Mouse (Mus musculus) midbrain, embryonic 13.5 days (tissue): ENCODE data around the gene Sec14l3. TPM values are rescaled to one million over a fixed set of nuclear protein-coding genes. Genes with fewer than 3 reads are reported as not detected.

ENCODE experiments used
- ATAC-seq: fragments of 200-750 bp; cut with Nextera tagmentation; 2 replicates; pipeline ENCODE4 v1.8.0; 2017; ENCODE audit warnings: mild to moderate bottlenecking, moderate TSS enrichment, moderate library complexity
- H3K27ac ChIP-seq: fragments of 300-500 bp; sonication (generic); 2 replicates; pipeline ENCODE4 v1.5.1; 2015; ENCODE audit warnings: inconsistent platforms, mild to moderate bottlenecking, moderate library complexity
- H3K27me3 ChIP-seq: fragments of 300-500 bp; sonication (generic); 2 replicates; pipeline ENCODE4 v1.6.1; 2015; ENCODE audit warnings: mild to moderate bottlenecking, inconsistent platforms
- H3K36me3 ChIP-seq: fragments of 300-500 bp; sonication (generic); 2 replicates; pipeline ENCODE4 v1.6.1; 2015; ENCODE audit warnings: mild to moderate bottlenecking, inconsistent platforms
- H3K4me1 ChIP-seq: fragments of 300-500 bp; sonication (generic); replicated peaks from 2 replicates; pipeline ENCODE4 v1.6.1; 2015; ENCODE audit warnings: inconsistent platforms
- H3K4me2 ChIP-seq: fragments of 300-500 bp; sonication (generic); replicated peaks from 2 replicates; pipeline ENCODE4 v1.6.1; 2015; ENCODE audit warnings: moderate library complexity, mild to moderate bottlenecking, inconsistent platforms
- H3K4me3 ChIP-seq: fragments of 300-500 bp; sonication (generic); replicated peaks from 2 replicates; pipeline ENCODE4 v1.5.1; 2015; ENCODE audit warnings: mild to moderate bottlenecking, inconsistent platforms
- H3K9ac ChIP-seq: fragments of 300-500 bp; sonication (generic); replicated peaks from 2 replicates; pipeline ENCODE4 v1.6.1; 2015; ENCODE audit warnings: mild to moderate bottlenecking, inconsistent platforms
- H3K9me3 ChIP-seq: fragments of 300-500 bp; sonication (generic); 2 replicates; pipeline ENCODE4 v1.6.1; 2016; ENCODE audit warnings: mild to moderate bottlenecking, inconsistent platforms
- WGBS: fragments of 180-500 bp; shearing (Covaris S2); methylation state at CpG from one replicate; pipeline ENCODE4 v1.1.7; 2015; 5-methylcytosine and 5-hydroxymethylcytosine counted together
- polyA plus RNA-seq: library from polyadenylated mRNA; unstranded; fragments of >200 nt; fragmentation: Nextera tagmentation; extraction: Ambion mirVana; gene quantifications from 2 replicates; pipeline ENCODE4 v1.2.1, GENCODE M21; 2015

Gene Sec14l3
- polyA plus RNA-seq, 1 experiment from 2014 or later: not detected

GRCm38 (mm10) chr11:4122226-4122625 is 57.6 kb downstream of the Sec14l3 start:
- Histone ChIP-seq H3K9ac (no peak overlapping the region), H3K9me3 (peaks cover 9% of the 10 kb centered on the region; the same call in 1 of the 2 replicates), H3K27ac (no peak overlapping the region), H3K4me2 (no peak overlapping the region), H3K36me3 (no peaks in the 10 kb centered on the region), H3K27me3 (peaks cover 22% of the 10 kb centered on the region), H3K4me1 (peaks cover 16% of the 10 kb centered on the region), H3K4me3 (no peak overlapping the region)
- 82% methylated on average over 5 of the region's 5 CpGs for WGBS
- ATAC-seq: no peak

GRCm38 (mm10) chr11:4122742-4123579 is 58.3 kb downstream of the Sec14l3 start, which contains the start of gene Sec14l2:
TSS of gene Sec14l2 (minus strand) at chr11:4123415.
- Histone ChIP-seq H3K4me3 (no peak within 1 kb of the TSS), H3K4me2 (no peak within 1 kb of the TSS), H3K27ac (no peak within 1 kb of the TSS), H3K4me1 (peaks cover 9% of the 10 kb centered on the region), H3K36me3 (no peaks in the 10 kb centered on the region), H3K9ac (no peak within 1 kb of the TSS), H3K9me3 (peaks cover 9% of the 10 kb centered on the region; the same call in 1 of the 2 replicates), H3K27me3 (peaks cover 15% of the 10 kb centered on the region)
- WGBS: 69% methylated on average over 10 of the region's 10 CpGs
- no peak for ATAC-seq

GRCm38 (mm10) chr11:4123922-4124321 is 59.3 kb downstream of the Sec14l3 start:
- Histone ChIP-seq H3K4me3 (no peak overlapping the region), H3K4me2 (no peak overlapping the region), H3K4me1 (0 out of 2 replicates have a peak, but pooled peaks cover 1% of the 10 kb centered on the region), H3K27me3 (peaks cover 12% of the 10 kb centered on the region), H3K27ac (no peak overlapping the region), H3K9me3 (peaks cover 9% of the 10 kb centered on the region; the same call in 1 of the 2 replicates), H3K36me3 (no peaks in the 10 kb centered on the region), H3K9ac (no peak overlapping the region)
- 63% methylated on average over 5 of the region's 5 CpGs for WGBS
- ATAC-seq: no peak

GRCm38 (mm10) chr11:4127059-4127458 is 62.4 kb downstream of the Sec14l3 start:
- Histone ChIP-seq H3K9ac (no peak overlapping the region), H3K4me2 (no peak overlapping the region), H3K4me1 (0 out of 2 replicates have a peak, but pooled peaks cover 3% of the 10 kb centered on the region), H3K36me3 (no peaks in the 10 kb centered on the region), H3K27ac (no peak overlapping the region), H3K4me3 (no peak overlapping the region), H3K27me3 (no peaks in the 10 kb centered on the region), H3K9me3 (peaks cover 9% of the 10 kb centered on the region; the same call in 1 of the 2 replicates)
- no peak for ATAC-seq
- 93% methylated on average over 1 of the region's 1 CpGs for WGBS

Other genes starting within 250 kb of the Sec14l3 start
- gene Osbp2, start 200.9 kb upstream of the Sec14l3 start, polyA plus RNA-seq: 12.7 and 14.9 TPM in 2 replicates
- gene 4921536K21Rik, start 169.7 kb upstream of the Sec14l3 start, polyA plus RNA-seq: 0.54 and 0.67 TPM in 2 replicates
- 39.2 and 39.8 TPM in 2 replicates for gene Dusp18, start 169.6 kb upstream of the Sec14l3 start, polyA plus RNA-seq
- 10.3 TPM in 2 replicates for gene Slc35e4, start 150.2 kb upstream of the Sec14l3 start, polyA plus RNA-seq
- 16.6 and 20.3 TPM in 2 replicates for gene Tcn2, start 132.7 kb upstream of the Sec14l3 start, polyA plus RNA-seq
- gene Pes1, start 100.9 kb upstream of the Sec14l3 start, polyA plus RNA-seq: 67.5 and 70.2 TPM in 2 replicates
- gene 4930556J24Rik, start 88.1 kb upstream of the Sec14l3 start, polyA plus RNA-seq: 0.13 TPM in 1 of 2 replicates, not detected in the other
- gene Gal3st1, start 81.2 kb upstream of the Sec14l3 start, polyA plus RNA-seq: 1.4 and 1.5 TPM in 2 replicates
- gene Sec14l4, start 33.4 kb upstream of the Sec14l3 start, polyA plus RNA-seq: not detected in 2 replicates
- 4.9 and 6.6 TPM in 2 replicates for gene Mtfp1, start 30.6 kb downstream of the Sec14l3 start, polyA plus RNA-seq
- gene Sec14l2, start 58.6 kb downstream of the Sec14l3 start, polyA plus RNA-seq: 2.3 and 3.2 TPM in 2 replicates
- gene Rnf215, start 70.4 kb downstream of the Sec14l3 start, polyA plus RNA-seq: 43.9 and 45.9 TPM in 2 replicates
- gene Ccdc157, start 95.5 kb downstream of the Sec14l3 start, polyA plus RNA-seq: 6.8 and 8.1 TPM in 2 replicates
- 65.8 and 66.7 TPM in 2 replicates for gene Sf3a1, start 95.5 kb downstream of the Sec14l3 start, polyA plus RNA-seq
- gene Tbc1d10a, start 121.9 kb downstream of the Sec14l3 start, polyA plus RNA-seq: 24.2 and 24.6 TPM in 2 replicates
- gene Castor1, start 153.4 kb downstream of the Sec14l3 start, polyA plus RNA-seq: 1.5 and 1.6 TPM in 2 replicates
- gene Osm, start 171.6 kb downstream of the Sec14l3 start, polyA plus RNA-seq: 0.12 TPM in 1 of 2 replicates, not detected in the other
- gene Lif, start 192.7 kb downstream of the Sec14l3 start, polyA plus RNA-seq: 0.19 TPM in 1 of 2 replicates, not detected in the other